Mouse (Mus musculus): ENCODE measurements around the gene Ncapg.
"Not testable (repeated sequence)": the region's sequence is repeated elsewhere in the genome, so short reads cannot be mapped to it uniquely, and the experiment has no call there.

Ncapg gene

DNA sequence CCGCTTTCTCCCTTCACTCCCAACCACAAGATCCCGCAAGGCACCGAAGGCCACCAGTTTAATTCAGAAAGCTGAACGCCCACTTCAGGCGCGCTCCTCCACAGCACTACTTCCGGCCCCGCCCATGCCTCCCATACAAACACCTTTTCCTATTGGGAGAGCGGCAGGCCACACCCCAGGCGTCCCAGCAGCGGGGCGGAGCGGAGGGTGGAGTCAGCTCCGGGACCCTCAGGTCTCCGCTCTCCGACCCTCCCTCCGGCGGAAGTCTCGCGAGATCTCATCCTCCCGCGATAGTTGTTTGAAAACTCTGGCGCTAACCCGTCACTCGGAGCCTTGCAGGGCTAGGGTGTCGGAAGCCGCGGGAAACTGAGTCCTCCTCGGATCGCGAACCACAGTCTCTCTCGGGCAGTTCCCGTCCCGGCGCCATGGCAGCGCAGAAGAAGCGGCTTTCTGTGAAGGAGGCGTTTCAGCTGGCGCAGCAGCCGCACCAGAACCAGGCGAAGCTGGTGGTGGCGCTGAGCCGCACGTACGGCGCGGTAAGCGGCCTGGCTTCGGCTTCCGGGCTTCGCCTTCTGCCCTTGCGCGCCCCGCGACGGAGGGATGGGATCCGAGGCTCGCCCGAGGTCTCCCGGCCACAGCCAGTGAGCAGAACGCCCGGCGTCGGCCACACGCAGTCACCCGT, at the start of gene Ncapg:
Ncapg (plus strand) TSS at position 322 of the 682 bp plus-strand sequence.
- peak; percentile 93 for DNase-seq (ENCODE audit: low read depth, low spot score)

DNA sequence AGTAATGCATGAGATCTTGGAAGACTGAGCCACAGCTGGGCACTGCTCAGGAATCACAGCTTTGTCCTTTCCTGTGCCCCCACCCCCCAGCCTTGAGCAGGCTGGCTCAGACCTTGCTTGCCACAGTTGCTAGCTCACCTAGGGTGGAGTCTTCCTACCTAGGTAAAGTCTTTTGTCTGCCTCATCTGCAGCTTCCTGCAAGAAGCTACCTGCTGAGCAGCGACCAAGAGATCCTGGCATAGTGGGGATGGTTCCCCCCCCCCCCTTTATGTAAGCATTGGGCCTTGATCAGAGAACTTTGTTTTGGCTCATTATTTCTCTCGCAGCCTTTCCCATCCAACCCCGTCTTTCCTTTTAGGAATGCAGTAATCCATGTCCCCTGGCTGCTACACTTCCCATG, 48.2 kb upstream of the Ncapg start:
- no peak for DNase-seq (ENCODE audit: low read depth, low spot score)

DNA sequence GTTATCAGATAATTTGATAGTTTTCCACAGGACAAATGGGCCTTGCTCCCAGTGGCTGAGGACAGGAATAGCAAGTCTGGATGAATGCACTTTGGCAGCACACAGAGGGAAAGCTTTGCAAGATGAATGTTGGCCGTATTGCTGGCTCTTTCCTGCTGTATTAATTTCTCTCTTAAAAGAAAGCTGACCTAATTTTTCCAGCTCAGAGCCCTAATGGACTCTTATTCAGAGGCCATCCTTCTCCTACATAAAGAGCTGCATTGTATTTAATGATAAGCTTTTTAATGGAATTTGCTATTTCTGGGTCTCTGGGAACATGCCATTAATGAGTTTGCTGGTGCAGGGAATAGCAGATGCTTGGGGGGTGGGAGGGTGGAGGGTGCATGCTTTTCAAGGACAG, 41.9 kb upstream of the Ncapg start:
- no peak for DNase-seq (ENCODE audit: low read depth, low spot score)

DNA sequence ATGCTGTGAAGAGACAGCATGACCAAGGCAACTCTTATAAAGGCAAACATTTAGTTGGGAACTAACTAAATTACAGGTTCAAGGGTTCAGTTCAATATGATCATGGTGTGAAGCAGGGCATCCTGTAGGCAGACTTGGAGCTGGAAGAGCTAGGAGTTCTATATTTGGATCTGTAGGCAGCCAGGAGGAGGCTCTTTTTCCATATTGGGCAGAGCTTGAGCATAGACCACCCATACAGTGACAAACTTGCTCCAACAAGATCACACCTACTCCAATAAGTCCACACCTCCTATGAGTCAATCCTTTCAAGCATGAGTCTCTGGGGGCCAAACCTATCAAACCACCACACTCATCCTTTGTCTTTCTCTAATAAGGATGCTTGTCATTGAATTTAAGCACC, 40.2 kb upstream of the Ncapg start:
- DNase-seq (ENCODE audit: low read depth, low spot score) = no peak

DNA sequence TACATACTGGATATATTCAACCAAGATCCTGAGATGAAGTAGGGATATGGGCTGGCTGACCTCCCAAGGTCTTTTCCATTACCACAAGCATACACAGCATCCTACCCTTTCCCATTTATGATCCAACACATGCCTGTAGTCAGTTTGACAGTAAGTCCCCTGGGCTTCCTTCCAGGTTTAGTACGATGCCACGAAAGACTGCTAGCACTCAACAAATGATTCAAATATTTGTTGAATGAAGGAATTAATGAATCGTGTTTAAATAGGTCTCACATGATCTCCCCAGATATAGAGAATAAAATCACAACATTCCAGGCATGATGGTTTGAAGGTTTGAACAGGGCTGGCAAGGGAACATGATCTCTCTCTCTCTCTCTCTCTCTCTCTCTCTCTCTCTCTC, 31.3 kb upstream of the Ncapg start:
- no peak for DNase-seq (ENCODE audit: low read depth, low spot score)

DNA sequence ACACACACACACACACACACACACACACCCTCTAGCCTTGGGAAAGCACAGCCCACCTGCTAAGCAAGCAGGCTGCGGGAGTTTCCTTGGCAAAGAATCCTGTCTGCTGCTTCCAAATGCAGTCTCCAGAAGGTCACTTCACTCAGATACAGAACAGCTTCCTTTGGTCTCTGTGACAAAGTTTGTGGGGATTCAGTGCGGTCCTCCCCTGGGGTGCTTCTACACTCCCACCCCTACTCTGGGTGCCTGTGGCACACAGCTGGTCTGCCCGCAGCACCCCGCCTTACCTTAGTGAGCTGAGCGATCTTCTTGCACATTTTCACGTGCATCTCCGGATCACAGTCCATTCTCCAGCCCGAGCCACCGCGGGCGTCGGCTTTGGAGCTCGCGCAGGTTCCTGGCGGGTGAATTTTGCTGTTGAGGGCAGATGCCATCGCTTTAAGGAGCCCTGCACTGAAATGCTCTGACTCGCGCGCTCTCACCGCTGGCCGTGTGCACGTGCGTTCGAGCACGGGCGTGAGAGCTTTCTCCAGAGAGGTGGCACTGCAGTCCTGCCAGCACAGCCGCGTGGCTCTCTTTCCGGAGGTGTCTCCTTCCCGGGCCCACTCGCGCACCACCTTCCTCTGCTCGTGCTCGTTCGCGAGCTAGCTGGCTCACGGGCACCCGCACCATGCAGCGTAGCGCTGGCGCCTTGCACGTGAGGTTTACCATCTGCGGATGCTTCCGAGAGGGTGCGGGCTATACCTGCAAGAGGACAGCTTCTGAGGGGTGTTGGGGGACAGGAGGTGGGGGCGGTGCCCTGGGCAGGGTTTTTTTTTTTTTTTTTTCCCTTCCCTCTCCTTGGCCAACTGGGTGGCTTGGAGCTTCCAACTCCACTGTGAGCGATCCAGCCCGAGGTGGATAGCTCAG, 30.7 kb upstream of the Ncapg start, which contains the start of gene Fam184b:
Fam184b (minus strand) TSS at position 809 of the 909 bp plus-strand sequence.
- peak; percentile 72 for DNase-seq (ENCODE audit: low read depth, low spot score)

DNA sequence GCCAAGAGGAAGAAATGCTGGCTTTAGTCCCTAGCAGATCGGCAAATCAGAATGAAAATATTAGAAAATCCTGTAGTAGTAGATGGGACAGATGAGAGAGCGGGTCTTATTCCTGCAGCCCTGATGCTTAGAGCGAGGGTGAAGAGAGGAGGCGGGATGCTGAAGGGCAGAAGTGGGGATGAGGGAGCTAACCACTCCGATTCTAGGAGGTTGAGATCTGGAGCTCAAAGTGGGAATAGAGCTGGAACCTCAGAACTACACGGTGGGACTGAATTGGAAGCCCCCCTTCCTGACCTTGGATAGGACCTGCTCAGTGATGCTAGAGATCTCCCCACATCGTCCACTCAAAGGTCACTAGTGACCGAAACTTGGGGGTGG, 30.0 kb upstream of the Ncapg start:
- DNase-seq (ENCODE audit: low read depth, low spot score) = no peak

DNA sequence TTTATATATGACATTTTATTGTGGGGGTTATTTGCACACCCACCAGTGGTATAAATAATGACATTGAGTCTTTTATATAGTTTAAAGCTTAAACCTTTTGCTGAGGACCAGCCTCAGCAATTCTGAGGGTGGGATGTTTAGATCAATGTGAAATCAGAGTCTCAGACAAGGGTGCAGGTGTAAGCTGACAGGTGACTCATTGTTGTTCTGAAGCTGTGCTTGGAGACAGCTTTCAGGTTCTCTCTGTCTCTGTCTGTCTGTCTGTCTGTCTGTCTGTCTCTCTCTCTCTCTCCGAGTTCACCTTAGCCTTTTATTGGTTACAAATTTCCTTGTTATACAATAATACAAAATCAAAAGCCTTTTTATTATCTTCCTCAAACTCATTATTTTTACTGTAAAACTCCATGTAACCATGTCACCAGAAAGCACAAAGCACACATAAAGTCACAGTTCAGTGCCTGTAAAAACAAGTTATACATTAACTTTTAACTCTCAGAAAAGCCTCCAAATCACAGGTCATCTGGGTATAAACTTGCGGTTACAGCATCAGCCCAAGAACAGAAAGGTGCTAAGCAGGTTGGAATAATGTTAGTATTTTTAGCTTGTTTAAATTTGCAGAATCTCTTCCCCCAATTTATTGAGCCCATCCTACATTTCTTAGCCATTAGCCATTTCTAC, 18.6 kb upstream of the Ncapg start:
- no peak for DNase-seq (ENCODE audit: low read depth, low spot score)

DNA sequence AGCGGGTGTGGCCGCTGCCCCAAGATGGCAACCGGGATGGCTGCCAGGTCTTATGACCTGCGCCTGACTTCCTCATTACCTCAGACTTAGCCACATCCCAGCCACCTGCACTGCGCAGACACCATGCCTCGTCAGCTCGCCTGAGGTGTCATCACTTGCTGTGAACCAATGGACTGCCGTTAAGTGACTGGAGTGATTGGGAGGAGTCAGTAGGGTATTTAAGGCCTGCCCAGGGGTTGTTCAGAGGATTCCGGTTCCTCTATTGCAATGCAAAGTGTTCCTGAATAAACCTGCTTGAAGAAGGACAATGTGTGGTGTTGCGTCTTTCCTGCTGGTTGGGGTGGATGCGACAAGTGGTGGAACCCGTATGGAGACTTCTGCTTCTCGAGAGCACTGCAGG, 11.3 kb upstream of the Ncapg start:
- DNase-seq (ENCODE audit: low read depth, low spot score) = not testable (repeated sequence)

DNA sequence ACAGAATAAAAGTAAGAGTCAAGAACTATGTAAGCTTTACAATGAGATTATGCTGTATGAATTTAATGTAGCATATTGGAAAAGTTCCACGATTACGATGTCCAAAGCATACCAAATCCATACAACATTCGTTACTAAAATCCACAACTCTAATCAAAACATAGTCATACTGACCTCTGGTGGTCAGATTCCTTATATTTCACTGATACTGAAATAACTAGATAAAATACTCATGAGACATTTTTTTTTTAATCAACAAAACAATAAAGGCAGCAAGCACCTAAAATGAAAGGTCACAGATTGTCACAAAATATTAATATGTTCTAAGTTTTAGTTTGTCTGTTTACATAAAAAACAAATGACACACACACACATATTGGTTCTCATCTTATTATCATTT, 1.4 kb upstream of the Ncapg start:
- peak; percentile 35 for DNase-seq (ENCODE audit: low read depth, low spot score)

DNA sequence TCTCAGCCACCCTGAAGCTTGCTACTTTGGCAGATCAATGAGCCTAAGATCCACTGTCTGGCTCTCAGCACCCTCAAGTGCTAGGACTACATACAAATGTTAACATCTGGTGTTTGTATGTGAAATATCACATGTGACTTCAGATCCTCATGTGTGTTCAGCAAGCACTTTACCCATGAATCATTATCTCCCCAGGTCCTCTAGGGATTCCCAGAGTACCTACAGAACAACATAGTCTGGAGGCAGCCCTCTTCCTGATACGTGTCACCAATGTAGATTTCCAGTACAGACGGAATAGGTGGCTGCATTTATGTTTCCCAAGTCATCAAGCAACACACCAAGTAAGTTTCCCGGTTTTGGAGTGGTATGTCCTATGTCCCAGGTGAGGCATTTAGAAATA, 888 bp upstream of the Ncapg start:
- DNase-seq (ENCODE audit: low read depth, low spot score) = no peak

DNA sequence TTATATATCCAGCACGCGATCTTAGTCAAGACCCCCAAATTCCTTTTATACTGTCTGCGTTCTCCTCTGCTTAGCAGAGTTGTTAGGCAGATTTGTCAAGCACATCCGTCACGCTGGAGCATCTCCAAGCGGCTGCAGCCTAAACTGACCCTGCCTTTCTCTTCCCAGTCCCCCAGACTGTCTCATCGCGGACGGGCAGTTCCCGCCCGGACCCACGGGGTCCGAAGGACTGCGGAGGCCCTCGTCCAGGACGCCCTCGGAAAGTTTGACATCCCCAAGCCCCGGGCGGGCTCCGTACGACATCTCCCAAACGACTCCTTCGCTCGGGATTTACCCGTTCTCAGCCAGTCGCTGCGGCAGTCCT, 503 bp upstream of the Ncapg start:
- no peak for DNase-seq (ENCODE audit: low read depth, low spot score)

DNA sequence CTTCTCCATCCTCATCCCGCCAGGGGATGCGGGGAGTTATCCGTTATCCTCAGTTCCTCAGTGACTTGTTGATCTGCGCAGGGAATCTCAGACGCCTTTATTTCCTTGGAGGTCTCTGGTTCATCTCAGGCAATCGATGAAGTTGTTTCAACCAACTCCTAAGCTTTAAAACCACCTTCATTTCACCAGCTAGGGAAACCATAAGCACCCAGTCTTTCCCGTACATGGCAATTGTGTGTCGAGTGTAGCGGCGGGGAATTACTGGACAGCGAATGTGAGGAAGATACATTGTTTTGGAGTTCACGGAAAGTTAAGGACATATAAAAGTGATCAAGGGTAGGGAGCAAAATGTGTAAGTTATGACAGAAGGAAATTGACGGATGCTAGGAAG, 556 bp downstream of the Ncapg start:
- DNase-seq (ENCODE audit: low read depth, low spot score) = no peak

DNA sequence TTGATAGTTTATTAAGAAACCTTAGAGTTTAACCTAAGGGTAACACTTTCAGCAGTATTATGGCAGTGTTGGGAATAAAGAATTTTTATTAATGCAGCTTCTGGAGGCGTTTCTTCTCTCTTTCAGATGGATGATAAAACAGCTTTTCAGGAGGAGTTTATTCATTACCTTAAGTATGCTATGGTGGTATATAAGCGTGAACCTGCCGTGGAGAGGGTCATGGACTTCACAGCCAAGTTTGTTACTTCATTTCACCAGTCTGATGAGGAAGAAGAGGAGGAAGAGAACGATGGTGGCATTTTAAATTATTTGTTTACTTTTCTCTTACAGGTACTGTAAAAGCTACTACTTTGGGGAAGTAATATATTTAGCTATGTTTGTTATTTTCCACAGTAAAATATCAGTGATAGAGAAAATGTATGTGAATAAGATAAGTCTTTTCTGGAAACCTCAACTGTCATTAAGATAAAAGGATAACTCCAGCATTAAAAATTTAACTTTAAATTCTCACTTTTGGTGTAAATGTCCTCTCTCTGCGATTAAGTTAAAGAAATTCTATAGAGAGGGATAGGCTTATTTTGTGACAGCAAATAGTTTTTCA, 1.3 kb downstream of the Ncapg start:
- no peak for DNase-seq (ENCODE audit: low read depth, low spot score)

DNA sequence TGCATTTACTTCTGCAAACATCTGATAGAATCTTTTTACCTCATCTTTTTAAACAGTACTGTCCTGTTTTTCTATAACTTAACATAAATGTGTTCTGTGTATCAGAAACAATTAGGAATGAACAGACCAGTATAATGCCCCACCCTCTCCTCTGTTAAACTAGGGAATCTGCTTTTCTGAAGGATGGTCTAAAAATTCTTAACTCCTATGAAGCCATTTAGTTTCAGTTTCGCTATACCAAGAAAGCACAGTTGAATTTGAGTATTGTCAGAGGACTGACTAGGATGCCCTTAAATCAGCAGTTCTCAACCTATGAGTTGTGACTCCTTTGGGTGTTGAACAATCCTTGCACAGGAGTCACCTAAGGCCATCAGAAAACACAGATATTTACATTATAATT, 5.3 kb downstream of the Ncapg start:
- DNase-seq (ENCODE audit: low read depth, low spot score) = no peak

DNA sequence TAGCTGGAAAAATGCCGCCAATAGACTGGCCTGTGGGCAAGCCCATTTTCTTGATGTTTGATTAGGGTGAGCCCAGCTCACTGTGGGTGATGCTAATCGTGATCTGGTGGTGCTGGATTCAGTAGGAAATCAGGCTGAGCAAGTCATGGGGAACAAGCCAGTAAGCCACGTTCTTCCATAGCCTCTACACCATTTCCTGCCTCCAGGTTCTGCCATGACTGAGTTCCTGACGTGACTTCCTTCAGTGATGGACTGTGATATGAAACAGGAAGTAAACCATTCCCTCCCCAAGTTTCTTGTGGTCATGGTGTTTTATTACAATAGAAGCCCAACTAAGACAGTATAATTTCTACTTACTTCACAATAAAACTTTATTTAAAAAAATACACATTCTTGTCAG, 7.9 kb downstream of the Ncapg start:
- no peak for DNase-seq (ENCODE audit: low read depth, low spot score)

DNA sequence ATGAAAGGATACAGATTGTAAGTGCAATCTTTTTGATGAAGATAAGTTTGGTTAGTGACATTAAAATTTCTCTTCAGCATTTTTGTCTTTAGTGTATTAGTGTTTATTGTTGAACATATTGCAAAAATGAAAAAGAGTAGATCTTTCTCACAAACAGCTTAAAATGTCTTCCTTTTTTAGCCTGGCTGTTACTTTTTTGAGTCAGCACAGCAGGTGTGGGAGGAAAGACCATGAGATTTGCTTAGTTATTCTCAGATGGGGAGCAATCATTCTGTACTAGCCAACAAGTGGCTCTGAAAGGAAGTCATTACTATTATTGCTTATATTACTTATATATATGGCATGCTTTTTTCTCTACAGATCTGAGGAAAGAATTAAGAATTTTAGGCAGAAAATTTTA, 10.2 kb downstream of the Ncapg start:
- no peak for DNase-seq (ENCODE audit: low read depth, low spot score)

DNA sequence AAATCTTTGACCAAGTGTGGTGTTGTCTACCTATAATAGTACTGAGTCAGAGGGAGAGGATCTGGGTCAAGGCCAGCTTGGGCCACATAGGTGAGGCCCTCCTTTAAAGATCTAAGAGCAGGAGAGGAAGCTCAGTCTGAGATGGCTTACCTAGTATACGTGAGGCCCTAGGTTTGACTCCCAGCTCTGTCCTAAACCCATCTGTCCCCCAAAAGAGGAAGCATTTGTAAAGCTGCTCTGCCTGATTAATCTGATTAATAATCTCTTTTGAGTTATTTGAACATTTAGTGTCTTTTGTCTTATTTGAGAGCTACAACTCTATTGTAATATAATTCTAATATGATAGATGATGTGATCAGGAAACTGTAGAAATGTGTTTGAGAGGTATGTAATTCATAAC, 13.7 kb downstream of the Ncapg start:
- no peak for DNase-seq (ENCODE audit: low read depth, low spot score)

DNA sequence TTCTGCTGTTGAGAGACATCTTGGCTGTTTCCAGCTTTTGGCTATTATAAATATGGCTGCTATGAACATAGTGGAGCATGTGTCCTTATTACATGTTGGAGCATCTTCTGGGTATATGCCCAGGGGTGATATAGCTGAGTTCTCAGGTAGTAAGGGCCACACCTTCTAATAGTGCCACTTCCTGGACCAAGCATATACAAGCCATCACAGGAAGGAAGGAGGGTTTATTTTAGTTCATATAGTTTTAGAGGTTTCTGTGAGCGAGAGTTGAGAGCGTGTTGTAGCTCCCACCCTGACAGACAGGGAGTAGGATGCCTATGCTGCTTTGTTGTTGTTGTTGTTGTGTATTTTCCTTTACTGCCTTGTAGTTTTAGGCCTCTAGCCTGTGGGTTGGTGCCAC, 15.5 kb downstream of the Ncapg start:
- no peak for DNase-seq (ENCODE audit: low read depth, low spot score)

DNA sequence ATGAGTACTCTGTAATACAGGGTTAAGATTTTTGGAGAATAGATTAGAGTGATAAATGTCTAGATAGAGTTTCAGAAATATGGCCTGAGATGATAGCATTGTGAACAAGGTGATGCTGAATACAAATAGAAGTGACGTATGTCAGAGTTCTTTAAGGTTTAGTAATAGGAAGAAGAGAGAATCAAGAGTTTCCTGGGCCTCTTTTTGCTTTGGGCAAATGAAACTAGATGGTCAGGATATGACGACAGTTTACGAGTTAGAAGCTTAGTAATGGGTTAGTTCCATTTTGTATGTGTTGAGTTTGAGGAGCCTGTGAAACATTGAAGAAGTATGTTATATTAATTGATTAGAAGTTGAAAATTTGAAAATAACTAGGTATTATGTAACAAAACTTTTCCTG, 16.5 kb downstream of the Ncapg start:
- DNase-seq (ENCODE audit: low read depth, low spot score) = no peak

DNA sequence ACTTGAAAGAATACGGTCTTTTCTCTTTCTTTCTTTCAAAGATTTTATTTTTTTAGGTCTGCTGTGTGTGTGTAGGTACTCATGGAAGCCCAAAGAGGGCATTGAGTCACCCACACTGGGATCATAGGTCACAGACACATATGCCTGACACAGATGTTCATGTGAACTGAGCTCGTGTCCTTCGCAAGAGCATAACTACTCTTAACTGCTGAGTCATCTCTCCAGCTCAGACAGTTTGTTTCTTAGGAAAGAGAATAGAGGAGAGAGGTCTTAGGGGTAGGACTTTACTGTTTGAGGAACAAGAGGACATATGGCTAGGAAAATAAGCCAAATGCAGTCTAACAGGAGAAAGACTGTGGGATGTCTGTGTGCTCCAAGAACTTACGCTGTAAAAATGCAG, 19.4 kb downstream of the Ncapg start:
- DNase-seq (ENCODE audit: low read depth, low spot score) = no peak

DNA sequence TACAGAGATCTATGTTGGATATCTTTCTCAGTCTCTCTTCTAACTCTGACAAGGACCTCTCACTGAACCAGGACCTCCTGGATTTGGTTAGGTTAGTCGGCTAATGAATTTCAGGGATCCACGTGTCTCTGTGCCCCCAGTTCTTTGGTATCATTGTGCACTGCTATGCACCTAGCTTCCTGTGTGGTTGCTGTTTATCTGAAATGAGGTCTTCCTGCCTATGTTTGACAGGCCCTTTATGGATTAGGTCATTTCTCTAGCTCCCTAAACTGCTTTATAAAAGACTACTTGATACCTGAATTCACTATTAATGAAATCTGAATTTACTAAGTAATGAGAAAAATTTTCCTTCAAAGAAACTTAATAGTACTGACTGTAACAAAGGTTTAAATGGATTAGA, 21.1 kb downstream of the Ncapg start:
- DNase-seq (ENCODE audit: low read depth, low spot score) = no peak

Data from telencephalon, adult 2 months (tissue).